Mouse (Mus musculus) spleen, postnatal 10 days (tissue): ENCODE measurements around the gene Adk.

ENCODE experiments used
- DNase-seq, 2 experiments: peaks; one replicate each; pipeline ENCODE4 v3.0.0; 2021 to 2022; ENCODE audit warnings: low spot score in 2 of 2

The Adk gene

GRCm38 (mm10) chr14:21052112-21052780, at the start of gene Adk, which contains the start of gene Ap3m1:
TSS of gene Adk (plus strand) at chr14:21052574.
TSS of gene Ap3m1 (minus strand) at chr14:21052508.
- peak; percentile 97 for DNase-seq

GRCm38 (mm10) chr14:21013800-21014334, 38.5 kb upstream of the Adk start:
- no peak for DNase-seq

- no peak for DNase-seq
These were observed 34.5 kb upstream of the Adk start for GRCm38 (mm10) chr14:21017871-21018270.

- DNase-seq = no peak
These were observed 33.4 kb upstream of the Adk start for GRCm38 (mm10) chr14:21018977-21019376.

- DNase-seq = no peak
These were observed 31.9 kb upstream of the Adk start for GRCm38 (mm10) chr14:21020435-21020834.

- no peak for DNase-seq
These were observed 24.8 kb upstream of the Adk start for GRCm38 (mm10) chr14:21027542-21027941.

GRCm38 (mm10) chr14:21029025-21029659, 23.2 kb upstream of the Adk start:
- no peak for DNase-seq

GRCm38 (mm10) chr14:21031783-21032511, 20.4 kb upstream of the Adk start:
- peak in 1 of 2 experiments; percentile 27 for DNase-seq

GRCm38 (mm10) chr14:21034271-21034670, 18.1 kb upstream of the Adk start:
- DNase-seq = no peak

- DNase-seq = no peak
These were observed 17.6 kb upstream of the Adk start for GRCm38 (mm10) chr14:21034791-21035190.

- DNase-seq = no peak
These were observed 13.3 kb upstream of the Adk start for GRCm38 (mm10) chr14:21039077-21039476.

GRCm38 (mm10) chr14:21039623-21040022, 12.8 kb upstream of the Adk start:
- DNase-seq = no peak

GRCm38 (mm10) chr14:21047840-21048239, 4.5 kb upstream of the Adk start:
- DNase-seq = no peak

GRCm38 (mm10) chr14:21048879-21049278, 3.5 kb upstream of the Adk start:
- peak in 1 of 2 experiments; percentile 72 for DNase-seq

- DNase-seq = peak in 1 of 2 experiments; percentile 77
These were observed 1.6 kb upstream of the Adk start for GRCm38 (mm10) chr14:21050734-21051133.

- DNase-seq = no peak
These were observed 828 bp upstream of the Adk start for GRCm38 (mm10) chr14:21051380-21052111.

GRCm38 (mm10) chr14:21052781-21053130, 382 bp downstream of the Adk start:
- DNase-seq = no peak

- no peak for DNase-seq
These were observed 777 bp downstream of the Adk start for GRCm38 (mm10) chr14:21053151-21053550.

GRCm38 (mm10) chr14:21053586-21053985, 1.2 kb downstream of the Adk start:
- no peak for DNase-seq

GRCm38 (mm10) chr14:21058972-21059371, 6.6 kb downstream of the Adk start:
- no peak for DNase-seq

GRCm38 (mm10) chr14:21062766-21063513, 10.6 kb downstream of the Adk start:
- DNase-seq = no peak
